Mouse (Mus musculus) neural tube, embryonic 12.5 days (tissue): ENCODE data around the gene Igfbp5. TPM values are rescaled to one million over a fixed set of nuclear protein-coding genes. Genes with fewer than 3 reads are reported as not detected.
A peak's percentile ranks its signal among the peaks of the same experiment; 100 is the strongest.

Source experiments
- ATAC-seq: fragments of 200-750 bp; cut with Nextera tagmentation; 2 replicates; pipeline ENCODE4 v1.8.0; 2017; ENCODE audit warnings: low read depth, mild to moderate bottlenecking, moderate TSS enrichment, moderate library complexity; ENCODE audit not compliant: low FRiP score
- H3K27ac ChIP-seq: fragments of 300-500 bp; sonication (generic); 2 replicates; pipeline ENCODE4 v1.5.1; 2016
- H3K27me3 ChIP-seq: fragments of 300-500 bp; sonication (generic); replicated peaks from 2 replicates; pipeline ENCODE4 v1.6.1; 2016; ENCODE audit warnings: mild to moderate bottlenecking
- H3K36me3 ChIP-seq: fragments of 300-500 bp; sonication (generic); 2 replicates; pipeline ENCODE4 v1.6.1; 2016; ENCODE audit warnings: mild to moderate bottlenecking
- H3K4me1 ChIP-seq: fragments of 300-500 bp; sonication (generic); 2 replicates; pipeline ENCODE4 v1.6.1; 2016
- H3K4me2 ChIP-seq: fragments of 300-500 bp; sonication (generic); replicated peaks from 2 replicates; pipeline ENCODE4 v1.6.1; 2016; ENCODE audit warnings: mild to moderate bottlenecking
- H3K4me3 ChIP-seq: fragments of 300-500 bp; sonication (generic); 2 replicates; pipeline ENCODE4 v1.5.1; 2016
- H3K9ac ChIP-seq: fragments of 300-500 bp; sonication (generic); 2 replicates; pipeline ENCODE4 v1.6.1; 2016; ENCODE audit warnings: mild to moderate bottlenecking
- H3K9me3 ChIP-seq: fragments of 300-500 bp; sonication (generic); 2 replicates; pipeline ENCODE4 v1.6.1; 2016; ENCODE audit warnings: mild to moderate bottlenecking
- WGBS: fragments of 180-500 bp; shearing (Covaris S2); methylation state at CpG from one replicate; pipeline ENCODE4 v1.1.7; 2016; 5-methylcytosine and 5-hydroxymethylcytosine counted together
- polyA plus RNA-seq: library from polyadenylated mRNA; unstranded; fragments of >200 nt; fragmentation: Nextera tagmentation; extraction: Ambion mirVana; gene quantifications from 2 replicates; pipeline ENCODE4 v1.2.1, GENCODE M21; 2016

Gene Igfbp5
- polyA plus RNA-seq, 1 experiment from 2014 or later = 150 TPM

- no peak overlapping the region for H3K27ac ChIP-seq
- H3K9me3 ChIP-seq = no peaks in the 10 kb centered on the region
- H3K4me1 ChIP-seq = peaks cover 8% of the 10 kb centered on the region; the same call in 1 of the 2 replicates
- H3K36me3 ChIP-seq = peaks cover 29% of the 10 kb centered on the region
- 85% methylated on average over 19 of the region's 19 CpGs for WGBS
- no peak for ATAC-seq
- no peak overlapping the region for H3K9ac ChIP-seq
- no peak overlapping the region for H3K4me2 ChIP-seq
- H3K4me3 ChIP-seq = no peak overlapping the region
- H3K27me3 ChIP-seq = no peaks in the 10 kb centered on the region
Observed at GRCm38 (mm10) chr1:72856209-72856909, 18.3 kb downstream of the Igfbp5 start.

GRCm38 (mm10) chr1:72855729-72856128 is 19.0 kb downstream of the Igfbp5 start:
- Histone ChIP-seq H3K4me1 (peaks cover 8% of the 10 kb centered on the region; the same call in 1 of the 2 replicates), H3K27me3 (no peaks in the 10 kb centered on the region), H3K4me2 (no peak overlapping the region), H3K9me3 (no peaks in the 10 kb centered on the region), H3K36me3 (peaks cover 35% of the 10 kb centered on the region), H3K4me3 (no peak overlapping the region), H3K9ac (no peak overlapping the region), H3K27ac (no peak overlapping the region)
- no peak for ATAC-seq
- 90% methylated on average over 10 of the region's 10 CpGs for WGBS

GRCm38 (mm10) chr1:72854337-72855237 is 20.1 kb downstream of the Igfbp5 start:
- WGBS = 54% methylated on average over 10 of the region's 10 CpGs
- Histone ChIP-seq H3K27me3 (no peaks in the 10 kb centered on the region), H3K36me3 (peaks cover 35% of the 10 kb centered on the region), H3K9me3 (no peaks in the 10 kb centered on the region), H3K4me2 (no peak overlapping the region), H3K9ac (no peak overlapping the region), H3K4me3 (no peak overlapping the region), H3K4me1 (peaks cover 8% of the 10 kb centered on the region; the same call in 1 of the 2 replicates), H3K27ac (no peak overlapping the region)
- peak; percentile 55 for ATAC-seq

GRCm38 (mm10) chr1:72853759-72854158 is 20.9 kb downstream of the Igfbp5 start:
- Histone ChIP-seq H3K4me1 (peaks cover 1% of the 10 kb centered on the region; the same call in 1 of the 2 replicates), H3K27me3 (no peaks in the 10 kb centered on the region), H3K4me2 (no peak overlapping the region), H3K27ac (no peak overlapping the region), H3K9me3 (no peaks in the 10 kb centered on the region), H3K9ac (no peak overlapping the region), H3K36me3 (peaks cover 41% of the 10 kb centered on the region), H3K4me3 (no peak overlapping the region)
- WGBS = 84% methylated on average over 1 of the region's 1 CpGs
- ATAC-seq = no peak

GRCm38 (mm10) chr1:72849037-72849436 is 25.6 kb downstream of the Igfbp5 start:
- Histone ChIP-seq H3K4me2 (no peak overlapping the region), H3K9me3 (no peaks in the 10 kb centered on the region), H3K36me3 (peaks cover 53% of the 10 kb centered on the region), H3K27me3 (no peaks in the 10 kb centered on the region), H3K4me3 (no peak overlapping the region), H3K4me1 (no peaks in the 10 kb centered on the region), H3K27ac (no peak overlapping the region), H3K9ac (no peak overlapping the region)
- 90% methylated on average over 8 of the region's 8 CpGs for WGBS
- ATAC-seq = no peak

- H3K9ac ChIP-seq = no peak overlapping the region
- no peaks in the 10 kb centered on the region for H3K27me3 ChIP-seq
- H3K4me3 ChIP-seq = no peak overlapping the region
- no peaks in the 10 kb centered on the region for H3K4me1 ChIP-seq
- peaks cover 52% of the 10 kb centered on the region for H3K36me3 ChIP-seq
- no peak overlapping the region for H3K27ac ChIP-seq
- no peak overlapping the region for H3K4me2 ChIP-seq
- H3K9me3 ChIP-seq = no peaks in the 10 kb centered on the region
- ATAC-seq = no peak
- WGBS = 90% methylated on average over 4 of the region's 4 CpGs
Observed at GRCm38 (mm10) chr1:72847849-72848380, 26.8 kb downstream of the Igfbp5 start.

- Histone ChIP-seq H3K27me3 (no peaks in the 10 kb centered on the region), H3K4me1 (no peaks in the 10 kb centered on the region), H3K27ac (no peak overlapping the region), H3K4me3 (no peak overlapping the region), H3K4me2 (no peak overlapping the region), H3K9ac (no peak overlapping the region), H3K9me3 (no peaks in the 10 kb centered on the region), H3K36me3 (peaks cover 30% of the 10 kb centered on the region)
- 92% methylated on average over 6 of the region's 6 CpGs for WGBS
- ATAC-seq = no peak
Observed at GRCm38 (mm10) chr1:72844675-72845074, 30.0 kb downstream of the Igfbp5 start.

GRCm38 (mm10) chr1:72842666-72843459 is 31.8 kb downstream of the Igfbp5 start:
- WGBS = 90% methylated on average over 18 of the region's 18 CpGs
- Histone ChIP-seq H3K27ac (no peak overlapping the region), H3K27me3 (no peaks in the 10 kb centered on the region), H3K9me3 (no peaks in the 10 kb centered on the region), H3K4me2 (no peak overlapping the region), H3K36me3 (peaks cover 25% of the 10 kb centered on the region; the same call in 1 of the 2 replicates), H3K4me1 (no peaks in the 10 kb centered on the region), H3K9ac (no peak overlapping the region), H3K4me3 (no peak overlapping the region)
- ATAC-seq = no peak

GRCm38 (mm10) chr1:72839791-72840190 is 34.9 kb downstream of the Igfbp5 start:
- Histone ChIP-seq H3K9ac (no peak overlapping the region), H3K4me1 (no peaks in the 10 kb centered on the region), H3K4me3 (no peak overlapping the region), H3K27ac (no peak overlapping the region), H3K36me3 (peaks cover 31% of the 10 kb centered on the region), H3K27me3 (no peaks in the 10 kb centered on the region), H3K4me2 (no peak overlapping the region), H3K9me3 (no peaks in the 10 kb centered on the region)
- ATAC-seq = no peak
- WGBS = 88% methylated on average over 7 of the region's 7 CpGs

- Histone ChIP-seq H3K4me2 (no peak overlapping the region), H3K27me3 (no peaks in the 10 kb centered on the region), H3K9me3 (no peaks in the 10 kb centered on the region), H3K27ac (no peak overlapping the region), H3K9ac (no peak overlapping the region), H3K36me3 (peaks cover 30% of the 10 kb centered on the region), H3K4me3 (no peak overlapping the region), H3K4me1 (no peaks in the 10 kb centered on the region)
- 77% methylated on average over 8 of the region's 8 CpGs for WGBS
- ATAC-seq = no peak
Observed at GRCm38 (mm10) chr1:72839356-72839755, 35.3 kb downstream of the Igfbp5 start.

GRCm38 (mm10) chr1:72833563-72833962 is 41.1 kb downstream of the Igfbp5 start:
- H3K36me3 ChIP-seq = peaks cover 51% of the 10 kb centered on the region
- H3K27ac ChIP-seq = no peak overlapping the region
- peaks cover 5% of the 10 kb centered on the region for H3K4me1 ChIP-seq
- H3K4me3 ChIP-seq = no peak overlapping the region
- no peaks in the 10 kb centered on the region for H3K27me3 ChIP-seq
- no peak overlapping the region for H3K4me2 ChIP-seq
- no peak for ATAC-seq
- H3K9ac ChIP-seq = no peak overlapping the region
- WGBS = 72% methylated on average over 4 of the region's 4 CpGs
- no peaks in the 10 kb centered on the region for H3K9me3 ChIP-seq
